Mouse (Mus musculus): Measurements from ENCODE around the gene Strn3.

DNA sequence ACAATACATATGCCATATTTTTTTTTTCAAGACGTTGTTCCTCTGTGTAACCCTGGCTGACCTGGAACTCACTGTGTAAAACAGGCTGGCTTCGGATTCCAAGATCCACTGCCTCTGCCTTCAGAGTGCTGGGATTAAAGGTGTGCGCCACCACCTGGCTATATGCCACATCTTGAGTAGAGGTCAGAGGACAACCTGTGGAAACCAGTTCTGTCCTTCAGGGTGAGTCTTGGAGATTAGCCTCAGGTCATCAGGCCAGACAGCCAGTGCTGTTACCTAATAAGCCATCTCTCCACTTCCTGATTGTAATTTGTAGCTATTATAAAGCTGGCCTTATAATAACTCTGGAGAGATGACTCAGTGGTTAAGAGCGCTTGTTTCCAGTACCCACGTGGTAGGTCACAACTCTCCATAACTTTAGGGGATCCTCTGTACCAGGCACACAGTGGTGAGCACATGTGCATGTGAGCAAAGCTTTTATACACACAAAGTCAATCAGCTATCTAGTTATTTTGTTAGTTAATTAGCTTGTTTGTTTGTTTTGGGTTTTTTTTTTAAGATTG, 15.1 kb upstream of the Strn3 start:
- TF ChIP-seq CTCF (IDR thresholded peaks at IDR 0.05 in 2 of 3, conservative IDR thresholded peaks at IDR 0.05 in 1 of 3; ENCODE audit: control insufficient read depth in 1 of 3, insufficient read depth in 1 of 3, low read depth in 2 of 3, low read length in 3 of 3, poor library complexity in 1 of 3, severe bottlenecking in 1 of 3) (no peak), E2F4 (IDR thresholded peaks at IDR 0.05; ENCODE audit: borderline replicate concordance, low read depth, low read length) (no peak), GATA1 (IDR thresholded peaks at IDR 0.05; ENCODE audit: low read depth, low read length) (no peak), SIN3A (IDR thresholded peaks at IDR 0.05; ENCODE audit: low read length) (no peak), EP300 (IDR thresholded peaks at IDR 0.05; ENCODE audit: low read depth in 1 of 2, low read length in 2 of 2) (no peak)
